Mouse (Mus musculus): Measurements from ENCODE around the gene Atp11c.

Gene Atp11c

DNA sequence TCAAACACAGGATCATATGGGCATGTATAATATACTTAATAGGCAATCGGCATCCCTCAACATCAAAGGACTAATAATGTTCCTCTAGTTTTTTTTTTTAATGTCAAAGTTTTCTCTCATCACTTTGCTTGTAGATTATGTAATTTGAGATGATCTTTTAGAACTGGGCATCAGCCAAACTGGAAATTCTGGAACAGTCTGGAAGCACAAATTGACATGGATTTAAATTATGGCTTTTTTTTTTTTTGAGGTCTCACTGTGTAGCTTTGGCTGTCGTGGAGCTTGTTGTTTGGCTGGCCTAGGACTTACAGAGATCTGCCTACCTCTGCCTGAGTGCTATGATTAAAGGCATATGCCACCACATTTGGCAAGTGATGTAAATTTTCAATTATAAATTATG is 210.8 kb downstream of the Atp11c start:
- DNase-seq = no peak

DNA sequence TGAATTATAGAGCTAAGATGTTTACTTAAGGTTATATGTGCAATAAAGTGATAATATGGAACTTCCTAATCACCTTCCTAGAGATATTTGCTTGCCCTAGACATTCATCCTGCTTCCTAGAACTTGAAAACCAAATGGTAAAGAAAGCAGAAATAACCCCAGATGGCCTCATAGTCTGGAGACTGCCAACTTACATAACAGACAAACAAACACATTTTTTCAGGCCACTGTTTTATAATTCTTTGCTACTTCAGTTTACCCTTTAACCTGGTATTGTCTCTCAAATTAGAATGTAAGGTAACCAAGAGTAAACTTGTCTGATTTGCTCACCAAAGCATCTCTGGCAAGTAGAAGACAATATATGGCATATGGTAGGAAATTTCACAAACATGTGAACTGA is 212.1 kb downstream of the Atp11c start:
- no peak for DNase-seq

DNA sequence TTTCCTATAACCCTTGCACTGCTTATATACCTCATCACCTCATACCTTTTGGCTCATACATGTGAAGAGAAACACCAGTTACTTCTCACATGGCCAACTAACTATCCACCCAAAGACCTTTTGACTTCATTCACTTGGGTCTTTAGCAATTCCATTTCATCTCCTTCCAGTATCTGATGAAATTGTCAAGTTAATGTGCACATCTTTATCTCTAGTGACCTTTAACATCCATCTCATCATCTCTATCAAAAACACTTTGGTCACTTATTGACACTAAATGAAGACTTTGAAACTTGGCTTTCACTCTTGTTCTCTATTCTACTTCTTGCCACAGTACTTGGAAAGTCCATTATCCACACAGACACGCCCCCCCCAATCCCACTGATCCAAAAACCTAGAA is 243.8 kb downstream of the Atp11c start:
- DNase-seq = no peak

DNA sequence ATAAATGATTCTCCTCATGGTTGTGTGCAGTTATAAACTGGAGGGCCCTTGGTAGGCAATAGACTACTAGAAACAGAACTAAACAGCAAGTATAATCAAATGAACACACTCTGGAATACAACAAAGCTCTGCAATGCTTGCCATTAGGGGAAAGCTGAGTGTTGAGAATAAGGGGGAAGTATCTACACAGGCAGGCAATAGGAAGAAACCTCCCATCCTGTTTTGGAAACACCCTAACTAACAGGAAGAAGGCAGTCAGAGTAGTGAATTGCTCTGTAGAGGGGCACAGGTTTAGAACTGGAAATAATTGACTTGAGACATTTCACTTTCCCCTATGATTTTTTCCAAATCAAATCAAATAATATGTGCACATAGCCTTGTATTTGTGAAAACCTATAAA is 247.1 kb downstream of the Atp11c start:
- no peak for DNase-seq

DNA sequence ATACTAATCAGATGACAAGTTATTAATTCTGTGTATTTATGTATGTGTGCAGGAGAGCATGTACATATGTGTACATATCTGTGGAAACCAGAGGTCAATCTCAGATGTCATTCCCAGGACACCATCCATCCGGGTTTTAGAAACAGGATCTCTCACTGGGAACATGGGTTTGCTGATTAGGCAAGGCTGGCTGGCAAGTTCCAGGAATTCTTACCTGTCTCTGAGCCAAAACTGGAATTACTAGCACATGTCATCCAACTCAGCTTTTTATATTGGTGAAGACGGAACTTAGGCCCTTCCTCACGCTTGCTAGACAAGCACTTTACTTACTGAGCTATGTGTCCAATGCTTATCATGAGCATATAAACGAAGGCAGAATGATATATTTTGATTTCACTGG is 247.5 kb downstream of the Atp11c start:
- no peak for DNase-seq

DNA sequence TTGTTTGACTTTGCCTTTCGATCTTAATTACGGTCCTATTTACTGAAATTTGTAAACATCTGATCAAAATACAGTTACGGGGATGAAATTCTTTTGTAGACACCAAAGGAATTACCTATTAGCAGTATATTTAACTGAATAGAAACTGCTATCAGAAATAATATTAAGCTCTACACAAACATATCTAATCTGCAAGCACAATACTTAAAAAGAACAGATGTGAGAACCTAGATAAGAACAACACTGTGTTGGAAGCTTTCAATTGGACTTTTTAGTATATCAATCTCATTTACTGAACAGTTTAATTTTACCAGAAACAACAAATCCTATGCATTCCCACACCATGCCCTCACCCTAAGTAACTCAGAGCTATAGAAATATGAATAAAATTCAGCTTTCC is 262.8 kb downstream of the Atp11c start:
- no peak for DNase-seq

DNA sequence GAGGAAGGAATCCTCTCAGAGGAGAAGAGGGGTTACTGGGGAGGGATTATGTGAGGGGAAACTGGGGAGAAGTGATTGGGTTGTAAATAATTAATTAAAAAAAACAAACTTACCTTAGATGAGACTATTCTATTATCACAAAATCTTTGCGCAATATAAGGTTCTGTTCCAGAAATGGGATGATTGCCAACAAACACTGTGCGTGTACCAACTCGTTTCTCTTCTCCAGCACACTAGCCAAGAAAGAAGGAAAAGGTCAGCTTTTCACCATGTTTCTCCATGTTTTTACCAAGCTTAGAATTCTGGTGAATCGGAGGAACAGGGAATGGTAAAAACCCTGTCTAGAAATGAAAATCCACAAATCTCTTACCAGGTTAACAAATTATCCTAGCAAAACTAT is 271.2 kb downstream of the Atp11c start:
- DNase-seq = no peak

DNA sequence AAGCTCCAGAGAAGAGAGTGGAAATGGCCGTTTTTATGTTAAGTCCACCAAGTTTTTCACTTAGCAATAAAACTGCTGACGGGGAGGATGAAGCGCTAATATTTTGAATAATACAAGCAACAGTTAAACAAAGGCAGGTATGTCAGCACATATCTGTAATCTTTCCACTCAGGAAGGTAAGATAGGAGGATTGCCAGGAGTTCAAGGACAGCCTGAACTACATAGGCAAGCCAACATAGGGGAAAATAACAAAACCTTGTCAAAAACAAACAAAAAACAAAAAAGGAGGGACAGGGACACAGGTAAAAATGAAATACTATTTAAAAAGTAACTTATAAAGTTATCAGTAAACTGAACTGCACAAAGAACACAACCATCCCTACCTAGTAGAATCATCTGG is 274.8 kb downstream of the Atp11c start:
- DNase-seq = no peak

DNA sequence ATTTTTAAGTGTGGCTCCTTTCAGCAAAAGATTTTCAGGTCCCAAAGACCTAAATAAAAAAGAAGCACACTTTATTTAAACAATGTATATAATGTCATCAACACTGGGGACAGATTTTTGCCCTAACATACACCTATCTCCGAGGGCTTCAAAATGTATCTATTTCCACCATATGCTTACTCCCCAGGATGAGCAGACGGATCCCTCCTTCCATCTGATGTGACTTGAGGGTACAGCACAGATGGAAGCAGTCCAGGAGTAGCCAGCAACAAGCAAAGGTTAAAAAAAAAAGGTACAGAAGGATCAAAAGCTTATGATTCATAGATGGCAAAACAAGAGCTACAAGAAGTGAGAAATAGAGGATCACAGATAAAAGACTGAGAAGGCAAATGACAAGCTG is 300.2 kb downstream of the Atp11c start:
- DNase-seq = no peak

DNA sequence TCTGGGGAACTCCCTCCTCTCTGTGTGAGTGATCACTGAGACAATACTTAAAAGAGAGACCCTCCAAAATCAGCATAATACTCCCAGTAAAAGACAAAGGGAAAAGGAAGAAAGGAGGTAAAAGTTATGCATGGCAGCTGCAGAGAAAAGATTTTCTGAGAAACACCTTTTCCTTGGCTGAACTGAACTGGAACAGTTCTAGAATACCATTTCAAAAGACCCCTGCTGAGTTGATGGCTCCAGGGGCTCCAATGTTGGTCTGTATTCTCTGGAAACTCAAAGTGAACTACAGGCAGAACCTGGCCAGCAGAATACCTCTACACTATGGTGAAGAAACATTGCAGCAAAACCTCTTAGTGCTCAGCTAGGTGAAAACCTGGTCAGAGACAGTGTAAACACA is 337.2 kb downstream of the Atp11c start:
- DNase-seq = no peak

DNA sequence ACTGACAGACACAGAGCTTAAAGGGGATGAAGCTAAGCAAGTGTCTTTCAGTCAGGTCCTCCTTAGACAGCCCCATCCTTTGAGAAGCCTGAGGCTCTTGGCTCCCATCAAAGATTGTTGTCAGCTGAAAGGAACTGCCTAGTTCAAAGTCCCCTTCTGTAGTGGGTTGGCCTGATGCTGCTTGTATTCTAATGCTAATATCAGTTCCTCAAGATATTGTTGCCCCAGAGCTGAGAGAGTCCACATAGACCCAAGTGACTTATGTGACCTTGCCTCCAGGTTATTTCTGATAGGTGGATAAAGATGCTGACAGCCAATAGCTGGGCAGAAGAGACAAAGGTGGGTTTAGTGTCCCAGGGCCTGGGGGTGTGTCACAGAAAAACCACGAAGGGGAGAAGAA is 404.8 kb downstream of the Atp11c start:
- no peak for DNase-seq

DNA sequence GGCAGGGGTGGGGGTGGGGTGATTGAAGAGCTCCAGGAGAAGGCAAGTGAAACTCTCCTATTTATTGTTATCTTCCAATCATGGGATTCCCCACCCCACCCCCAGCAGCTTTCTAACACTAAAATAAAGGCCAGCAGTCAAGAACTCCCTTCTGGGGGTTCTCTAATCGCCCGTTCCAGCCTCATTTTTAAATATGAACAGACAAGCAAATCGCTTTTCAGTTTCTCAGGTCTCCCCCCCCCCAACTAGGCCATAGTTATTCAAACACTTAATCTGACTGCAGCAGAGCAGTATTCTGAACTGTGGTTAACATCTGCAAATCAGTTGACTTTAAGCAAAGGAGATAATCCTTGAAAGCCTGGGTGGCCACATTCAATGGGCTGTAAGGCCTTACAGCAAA is 409.9 kb downstream of the Atp11c start:
- no peak for DNase-seq

DNA sequence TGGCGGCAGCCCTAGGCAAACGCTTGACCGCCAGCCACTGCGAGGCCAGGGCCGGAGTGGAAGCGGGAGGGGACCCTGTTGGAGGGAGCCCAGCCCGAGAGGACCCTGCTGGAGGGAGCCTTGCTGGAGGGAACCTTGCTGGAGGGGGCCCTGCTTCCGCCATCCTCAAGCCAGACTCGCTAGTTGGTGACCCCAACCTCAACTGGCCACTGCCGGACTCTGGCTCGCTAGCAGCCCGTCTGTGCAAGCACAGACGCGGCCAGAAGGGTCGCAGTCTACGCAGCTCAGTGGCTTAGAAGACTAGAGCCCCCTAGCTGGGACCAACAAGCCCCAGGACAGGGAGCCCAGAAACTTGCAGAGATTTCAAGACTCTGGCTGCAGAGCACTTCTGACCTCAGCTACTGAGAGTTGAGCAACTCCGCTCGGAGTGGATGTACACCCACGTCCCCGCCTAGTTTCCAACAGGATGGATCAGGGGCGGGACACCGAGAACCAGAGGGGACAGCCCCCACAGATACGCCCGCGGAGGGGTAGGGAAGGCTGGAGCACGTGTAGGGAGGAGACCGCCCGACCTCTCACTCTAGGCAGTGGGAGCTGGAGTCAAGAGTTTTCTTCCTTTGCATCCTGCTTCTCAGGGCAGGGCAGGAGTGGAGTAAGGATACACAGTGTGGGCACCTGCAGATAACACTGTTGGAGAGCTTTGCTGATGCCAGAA is 413.6 kb downstream of the Atp11c start, which contains the start of gene Mcf2:
TSS of gene Mcf2 (minus strand) at position 346 of the 715 bp plus-strand sequence.
- no peak for DNase-seq

DNA sequence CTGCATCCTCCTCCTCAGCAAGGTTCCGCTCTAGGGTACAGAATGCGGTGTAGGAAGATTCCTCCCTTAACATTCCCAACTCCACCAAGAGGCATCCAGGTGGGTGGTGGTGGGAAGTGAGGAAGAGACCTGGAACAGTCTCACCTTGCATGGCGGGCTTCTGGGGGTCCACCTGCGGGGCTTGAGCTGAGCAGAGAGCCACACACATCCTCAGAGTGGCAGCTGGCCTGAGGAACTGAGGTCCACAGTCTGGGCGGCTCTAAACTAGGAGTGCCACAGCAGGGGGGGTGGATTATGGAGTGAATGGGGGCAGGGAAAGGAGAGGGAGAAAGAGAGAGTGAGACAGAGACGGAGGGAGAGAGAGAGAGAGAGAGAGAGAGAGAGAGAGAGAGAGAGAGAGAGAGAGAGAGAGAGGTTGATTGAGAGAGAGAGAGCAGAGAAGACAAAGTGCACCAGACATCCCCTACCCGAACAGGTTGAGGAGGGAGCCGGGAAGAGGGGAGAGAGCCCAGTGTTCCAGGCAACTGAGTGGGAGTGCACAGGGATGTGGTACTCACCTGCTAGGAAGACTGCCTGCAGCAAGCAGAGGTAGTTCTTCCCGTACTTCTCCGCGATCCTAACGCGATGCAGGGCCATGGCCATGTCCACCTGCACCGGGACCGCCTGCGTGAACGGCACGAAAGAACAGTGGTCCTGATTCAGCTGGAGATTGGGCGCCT is 414.3 kb downstream of the Atp11c start:
- no peak for DNase-seq

All from thymus, postnatal 4 days (tissue).